Mouse (Mus musculus) mouse embryonic stem cell (cell line): Measurements from ENCODE around the gene Ddr1.

Source experiments
- in situ Hi-C, 2 experiments: fragments of 300-500 bp; cut with MboI; formaldehyde crosslinking; loops; 1 replicate in 1 of 2; 3 replicates in 1 of 2; pipeline ENCODE4 v1.14.3; 2019 to 2020; ENCODE audit warnings: low sequenced_read_pairs in 2 of 2, low pct_unique_long_range_greater_than_20kb in 1 of 2, mixed read lengths in 1 of 2; ENCODE audit not compliant: unreplicated experiment in 1 of 2

The Ddr1 gene

DNA sequence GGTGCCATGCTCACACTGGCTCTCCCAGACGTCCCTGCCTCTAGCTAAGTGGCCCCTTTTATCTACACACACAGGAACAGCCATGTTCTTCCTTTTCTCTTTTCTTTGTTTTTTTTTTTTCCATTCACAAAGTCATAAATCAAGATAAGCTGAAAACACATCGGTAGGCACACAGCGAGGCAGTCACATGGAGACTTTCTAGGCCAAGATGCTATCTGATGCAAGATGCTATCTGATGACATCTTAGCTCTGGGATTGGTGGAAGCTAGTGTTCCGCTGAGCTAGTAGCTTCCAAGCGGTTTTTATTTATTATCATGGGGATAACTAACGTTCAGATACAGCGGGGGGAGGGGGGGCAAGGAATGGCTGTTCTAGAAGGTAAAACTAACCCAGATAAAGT is 22.6 kb upstream of the Ddr1 start:
- in situ Hi-C loops, result no loop called here

DNA sequence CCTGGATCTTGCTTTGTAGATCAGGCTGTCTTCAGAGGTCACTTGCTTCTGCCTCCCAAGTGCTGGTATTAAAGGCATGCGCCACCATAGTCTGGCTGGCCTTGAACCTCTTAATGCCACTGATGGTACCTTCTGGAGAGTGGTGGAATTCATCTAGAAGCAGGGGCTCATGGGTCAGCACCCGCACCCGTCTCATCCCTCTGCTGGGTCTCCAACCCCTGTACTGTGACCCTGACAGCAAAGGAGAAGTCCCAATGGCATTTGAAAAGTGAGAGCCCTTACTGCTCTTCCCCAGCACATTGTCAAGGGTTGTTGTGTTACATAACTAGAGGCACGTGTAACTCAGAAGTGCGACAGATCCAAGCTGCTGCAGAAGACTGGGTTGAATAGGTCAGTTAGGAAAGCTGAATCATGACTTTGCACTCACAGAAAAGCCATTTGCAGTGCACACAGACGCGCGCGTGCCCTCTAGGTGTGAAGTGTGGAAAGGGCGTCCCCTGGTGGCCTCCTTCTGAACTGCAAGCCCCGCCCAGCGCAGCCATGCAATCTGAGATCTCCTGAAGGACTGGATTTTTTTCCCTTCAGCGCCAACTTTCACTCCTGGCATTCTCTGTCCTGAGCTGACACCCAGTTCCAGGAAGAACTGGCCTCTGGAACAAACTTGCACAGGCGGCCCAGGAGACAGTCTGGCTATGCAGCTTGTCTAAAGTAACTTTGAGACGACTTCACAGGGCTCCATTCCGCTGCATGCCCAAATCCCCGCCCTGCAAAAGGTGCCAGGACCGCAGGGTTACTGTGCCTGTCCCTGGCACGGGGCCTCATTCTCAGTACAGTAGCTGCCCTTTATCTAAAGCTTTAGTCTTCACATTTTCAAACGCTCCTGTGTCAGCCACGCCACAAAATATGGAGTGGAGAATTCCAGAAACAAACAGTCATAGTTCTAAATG is 21.1 kb upstream of the Ddr1 start:
- in situ Hi-C loops, result no loop called here

DNA sequence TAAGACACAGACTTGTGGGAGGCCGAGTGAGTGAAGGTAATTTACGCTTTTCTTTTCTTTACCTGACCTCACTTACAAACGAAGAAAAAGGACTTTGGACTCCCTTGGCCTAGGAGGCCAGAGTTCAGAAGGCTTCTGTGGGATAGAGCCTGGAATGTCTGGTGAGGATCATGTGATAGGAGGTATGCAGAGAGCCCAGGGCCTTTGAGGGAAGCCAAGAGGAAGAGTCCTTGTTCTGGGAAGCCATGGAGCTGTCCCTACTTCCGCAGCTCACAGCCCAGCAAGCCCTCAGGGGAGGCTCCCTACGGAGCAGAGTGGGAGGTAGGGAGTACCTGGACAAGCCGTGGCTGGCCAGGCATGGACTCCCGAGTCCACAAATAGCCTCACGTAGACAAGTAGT is 17.3 kb upstream of the Ddr1 start:
- in situ Hi-C loops, result no loop called here

DNA sequence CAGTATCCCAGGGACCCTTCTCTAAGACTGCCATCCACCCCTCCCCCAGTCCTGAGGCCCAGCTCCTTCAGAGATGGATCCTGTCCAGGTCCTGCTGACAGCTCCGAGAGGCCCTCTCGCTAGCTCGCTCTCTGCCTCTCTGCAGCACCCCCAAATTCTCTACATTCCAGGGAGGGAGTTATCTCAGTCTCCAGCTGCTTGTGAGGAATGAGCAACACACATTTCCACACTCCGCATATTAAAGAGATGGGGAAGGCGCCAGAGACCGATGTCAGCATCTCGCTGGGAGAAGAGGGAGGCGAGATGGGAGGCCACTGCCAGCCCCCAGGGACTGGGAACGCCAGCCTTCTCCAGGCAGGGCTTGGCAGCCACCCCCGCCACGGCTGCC is 15.9 kb upstream of the Ddr1 start:
- in situ Hi-C loops, result no loop called here

DNA sequence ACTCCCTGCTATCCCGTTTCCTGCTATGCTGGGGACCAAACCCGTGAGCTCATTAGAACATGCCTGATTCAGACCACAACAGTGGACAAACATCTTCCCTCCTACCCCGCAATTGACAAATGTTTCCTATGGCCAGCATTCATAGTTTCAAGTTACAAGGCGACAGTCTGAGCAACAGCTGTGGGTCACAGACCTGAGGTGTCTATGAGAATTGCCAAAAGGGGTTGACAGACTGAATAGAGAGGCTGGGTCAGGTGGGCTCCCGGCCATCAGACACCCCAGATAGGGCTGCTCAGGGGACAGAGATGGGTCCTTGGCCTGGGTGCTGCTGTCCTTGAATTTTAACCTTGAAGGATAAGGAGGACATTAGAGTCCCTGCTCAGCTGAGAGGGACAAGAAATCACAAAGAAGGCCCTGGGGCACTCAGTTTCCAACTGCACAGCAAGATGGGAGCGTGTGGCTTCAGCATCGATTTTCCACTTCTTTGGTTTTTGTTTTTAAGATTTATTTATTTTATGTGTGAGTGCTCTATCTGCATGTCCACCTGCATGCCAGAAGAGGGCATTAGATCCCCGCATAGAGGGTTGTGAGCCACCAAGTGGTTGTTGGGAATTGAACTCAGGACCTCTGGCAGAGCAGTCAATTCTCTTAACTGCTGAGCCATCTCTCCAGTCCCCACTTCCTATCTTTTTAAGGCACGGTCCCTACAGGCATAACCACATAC is 15.4 kb upstream of the Ddr1 start:
- in situ Hi-C loops, result no loop called here

DNA sequence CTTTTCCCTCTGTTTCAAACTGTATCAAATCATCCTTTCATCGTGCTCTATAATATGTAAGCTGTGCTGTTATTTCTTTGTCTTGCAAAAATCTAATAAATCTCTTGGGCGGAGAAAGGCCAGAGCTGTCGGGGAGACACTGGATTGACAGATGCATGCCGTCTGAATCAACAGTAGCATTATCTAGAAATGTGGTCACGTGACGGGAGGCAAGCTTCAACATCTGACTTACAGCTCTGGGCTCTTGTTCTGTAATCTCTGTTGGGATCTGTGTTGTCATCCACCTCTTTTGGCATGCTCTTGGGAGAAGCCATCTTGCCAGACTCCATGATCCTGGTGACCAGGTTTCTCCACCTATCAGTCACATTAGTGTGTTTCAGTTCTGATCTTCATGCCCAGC is 12.7 kb upstream of the Ddr1 start:
- in situ Hi-C loops, result no loop called here

DNA sequence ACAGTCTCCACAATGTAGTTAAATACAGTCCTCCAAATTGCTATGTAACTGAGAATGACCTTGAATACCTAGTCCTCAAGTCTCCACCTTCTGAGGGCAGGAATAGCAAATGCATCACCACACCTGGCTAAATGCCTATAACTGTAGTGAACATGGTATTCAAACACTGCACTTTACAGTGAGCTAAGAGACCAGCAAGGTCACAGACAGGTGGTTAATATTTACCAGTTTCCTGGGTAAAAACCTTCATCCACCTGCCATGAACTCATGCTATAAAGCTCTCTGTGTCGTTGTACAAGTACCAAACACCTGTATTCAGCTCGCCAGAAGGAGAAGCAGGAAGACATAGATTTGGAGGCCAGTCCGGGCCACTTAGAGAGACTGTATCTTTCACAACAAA is 11.7 kb upstream of the Ddr1 start:
- in situ Hi-C loops, result no loop called here

DNA sequence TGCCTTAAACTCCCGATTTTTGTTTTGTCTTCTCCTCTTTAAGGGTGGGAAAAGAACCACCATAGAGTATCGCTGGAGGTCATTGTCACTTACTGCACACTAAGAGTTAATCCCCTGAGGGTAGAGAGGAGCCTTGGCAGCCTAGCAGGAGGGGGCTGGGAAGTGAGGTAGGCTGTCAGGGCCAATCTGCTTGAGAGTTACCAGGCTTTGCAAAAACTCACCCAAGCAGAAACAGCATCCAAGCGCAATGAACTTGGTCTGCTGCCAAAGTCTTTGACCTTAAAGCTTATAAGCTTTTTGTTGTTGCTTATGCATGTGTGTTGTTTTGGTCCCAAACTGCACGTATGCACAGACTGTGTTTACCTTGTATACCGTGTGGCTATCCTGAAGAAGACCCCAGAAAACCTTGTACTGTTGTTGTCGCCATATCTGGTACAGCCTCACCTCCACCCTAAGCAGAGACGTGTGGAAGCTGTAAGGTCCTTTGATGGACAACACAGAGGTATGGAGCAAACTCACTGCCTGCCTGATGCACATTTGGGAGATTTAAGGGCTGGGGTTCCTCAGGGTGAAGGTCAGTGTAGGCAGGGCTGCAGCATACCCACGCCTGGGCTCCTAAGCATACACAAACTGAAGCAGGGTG is 6.4 kb upstream of the Ddr1 start:
- in situ Hi-C loops, result no loop called here

DNA sequence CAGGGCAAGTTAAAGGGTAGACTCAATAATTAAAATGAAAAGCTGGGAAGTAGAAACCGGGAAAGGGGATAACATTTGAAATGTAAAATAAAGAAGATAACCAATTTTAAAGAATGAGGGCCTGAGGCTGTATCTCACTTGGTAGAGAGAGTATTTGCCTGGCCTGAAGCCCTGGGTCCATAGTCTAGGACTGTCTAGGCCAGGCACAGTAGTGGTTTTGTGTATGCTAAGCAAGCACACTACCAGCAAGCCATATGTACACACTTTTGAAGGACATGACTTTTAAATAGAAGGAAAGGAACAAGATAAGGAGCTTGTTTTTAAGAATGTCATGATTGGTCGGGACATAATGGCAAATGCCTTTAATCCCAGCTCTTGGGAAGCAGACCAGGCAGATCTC is 4.2 kb upstream of the Ddr1 start:
- in situ Hi-C loops, result no loop called here

DNA sequence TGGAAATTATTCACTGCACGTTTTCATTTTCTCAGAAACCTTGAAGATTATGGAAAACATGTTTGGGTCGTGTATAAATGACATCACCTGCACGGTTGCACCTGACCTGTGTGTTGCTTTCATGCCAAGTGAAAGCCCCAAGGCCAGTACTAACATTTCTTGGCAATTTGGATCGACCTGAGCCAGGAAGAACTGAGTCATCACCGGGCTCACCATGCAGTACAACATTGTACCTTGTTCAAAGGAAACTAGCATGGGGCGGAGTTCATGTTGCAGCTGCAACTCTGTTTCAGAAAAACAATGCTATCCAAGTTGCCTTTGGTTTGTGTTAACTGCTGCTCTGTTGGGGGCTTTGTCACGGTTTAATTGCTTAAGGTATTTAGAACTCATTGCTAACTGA is 3.5 kb upstream of the Ddr1 start:
- in situ Hi-C loops, result no loop called here

DNA sequence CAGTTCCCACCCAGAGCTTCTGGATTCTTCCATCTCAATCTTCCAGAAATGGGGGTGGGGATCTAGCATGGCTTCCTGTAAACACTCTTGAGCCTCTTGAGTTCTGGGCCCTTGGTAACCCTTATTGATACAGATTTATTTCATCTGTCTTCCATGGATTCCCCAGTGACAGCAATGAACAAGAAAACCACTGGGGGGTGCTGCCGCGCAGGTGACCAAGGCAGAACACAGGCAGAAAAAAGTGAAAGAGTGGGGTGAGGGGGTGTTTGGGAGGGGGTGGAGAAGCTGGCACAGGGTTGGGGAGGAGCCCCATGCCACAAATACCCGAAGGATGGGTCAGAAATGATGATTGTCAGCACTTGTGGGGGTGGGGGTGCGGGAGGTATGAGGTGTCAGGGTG is 1.4 kb upstream of the Ddr1 start:
- in situ Hi-C loops, result no loop called here

DNA sequence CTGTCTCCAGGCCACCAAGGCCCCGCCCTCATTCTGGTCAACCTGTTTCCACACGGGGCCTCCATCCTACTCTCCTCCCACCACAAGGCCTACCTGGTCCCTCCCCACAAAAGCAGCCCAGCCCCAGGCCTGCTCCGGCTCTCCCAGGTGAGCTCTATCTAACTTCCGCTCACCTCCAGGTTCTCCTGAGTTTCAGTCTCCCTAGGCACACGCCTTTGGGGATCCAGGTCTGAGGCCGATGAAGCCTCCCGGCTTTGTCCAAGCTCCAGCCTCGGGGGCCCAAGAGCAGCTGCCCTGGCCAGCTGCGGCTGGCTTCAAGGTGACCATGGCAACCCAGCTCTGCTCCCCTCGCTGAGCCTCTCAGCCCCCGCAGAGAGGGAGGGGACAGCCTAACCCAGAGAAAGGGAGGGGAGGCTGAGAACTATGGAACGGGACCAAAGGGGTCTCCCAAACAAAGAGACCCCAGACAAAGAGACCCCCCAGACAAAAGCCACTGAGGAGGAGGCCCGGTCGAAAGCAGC is 610 bp downstream of the Ddr1 start:
- in situ Hi-C loops, result no loop called here

DNA sequence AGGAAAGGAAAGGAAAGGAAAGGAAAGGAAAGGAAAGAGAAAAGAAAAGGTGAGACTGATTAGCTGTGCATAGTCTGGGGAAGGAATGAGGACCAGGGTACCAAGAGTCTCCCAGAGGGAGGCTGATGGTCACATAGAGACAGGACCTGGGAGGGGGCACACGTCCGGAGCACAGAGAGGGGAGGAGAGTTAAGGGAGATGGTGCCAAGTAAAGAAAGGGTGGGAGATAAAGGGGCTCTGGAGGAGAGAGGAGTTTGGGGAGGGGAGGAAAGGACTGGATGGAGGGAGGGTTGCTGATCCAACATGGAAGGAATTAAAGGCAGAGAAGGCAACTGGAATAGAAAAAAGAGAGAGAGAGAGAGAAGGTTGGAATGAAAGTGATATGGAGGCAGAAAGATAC is 1.4 kb downstream of the Ddr1 start:
- in situ Hi-C loops, result no loop called here

DNA sequence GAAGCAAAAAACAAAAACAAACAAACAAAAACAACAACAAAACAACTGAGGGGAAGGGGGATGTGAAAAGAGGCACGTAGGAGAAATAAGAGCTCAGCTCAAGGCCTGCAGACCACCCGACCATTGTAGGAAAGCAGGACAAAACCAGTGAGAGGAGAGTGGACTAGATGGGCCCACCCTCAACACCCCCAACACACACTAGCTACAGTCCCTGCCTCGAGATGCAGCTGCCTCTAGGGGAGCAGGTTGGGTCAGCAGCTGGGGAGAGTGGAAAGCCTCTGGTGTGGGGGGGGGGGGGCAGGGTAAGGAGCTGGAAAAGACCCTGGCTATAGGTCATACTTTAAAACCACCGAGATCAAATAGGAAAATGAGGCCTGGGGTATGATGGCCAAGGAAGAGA is 1.8 kb downstream of the Ddr1 start:
- in situ Hi-C loops, result no loop called here

DNA sequence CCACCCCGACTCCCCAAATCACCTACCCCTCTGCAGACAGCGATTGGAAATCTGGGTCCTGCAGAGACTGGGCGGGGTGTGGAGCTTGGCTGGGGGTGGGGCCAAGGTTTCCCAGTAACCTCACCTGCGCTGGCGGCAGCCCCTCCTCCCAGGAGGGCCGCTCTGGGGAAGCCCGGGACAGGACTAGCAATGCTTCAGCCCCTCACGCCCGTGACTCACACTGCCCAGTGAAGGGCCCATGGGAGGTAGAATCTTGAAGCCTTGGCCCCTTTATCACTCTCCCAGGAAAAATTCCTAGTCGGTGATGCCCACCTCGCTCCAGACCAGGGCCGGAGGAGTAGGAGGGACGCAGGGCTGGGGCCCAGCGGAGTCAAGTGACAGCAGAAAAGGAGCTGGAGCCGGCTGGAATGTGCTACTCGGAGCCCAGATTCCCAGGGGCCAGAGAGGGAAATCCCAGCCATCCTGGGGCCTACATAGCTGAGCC is 2.4 kb downstream of the Ddr1 start:
- in situ Hi-C loops, result no loop called here

DNA sequence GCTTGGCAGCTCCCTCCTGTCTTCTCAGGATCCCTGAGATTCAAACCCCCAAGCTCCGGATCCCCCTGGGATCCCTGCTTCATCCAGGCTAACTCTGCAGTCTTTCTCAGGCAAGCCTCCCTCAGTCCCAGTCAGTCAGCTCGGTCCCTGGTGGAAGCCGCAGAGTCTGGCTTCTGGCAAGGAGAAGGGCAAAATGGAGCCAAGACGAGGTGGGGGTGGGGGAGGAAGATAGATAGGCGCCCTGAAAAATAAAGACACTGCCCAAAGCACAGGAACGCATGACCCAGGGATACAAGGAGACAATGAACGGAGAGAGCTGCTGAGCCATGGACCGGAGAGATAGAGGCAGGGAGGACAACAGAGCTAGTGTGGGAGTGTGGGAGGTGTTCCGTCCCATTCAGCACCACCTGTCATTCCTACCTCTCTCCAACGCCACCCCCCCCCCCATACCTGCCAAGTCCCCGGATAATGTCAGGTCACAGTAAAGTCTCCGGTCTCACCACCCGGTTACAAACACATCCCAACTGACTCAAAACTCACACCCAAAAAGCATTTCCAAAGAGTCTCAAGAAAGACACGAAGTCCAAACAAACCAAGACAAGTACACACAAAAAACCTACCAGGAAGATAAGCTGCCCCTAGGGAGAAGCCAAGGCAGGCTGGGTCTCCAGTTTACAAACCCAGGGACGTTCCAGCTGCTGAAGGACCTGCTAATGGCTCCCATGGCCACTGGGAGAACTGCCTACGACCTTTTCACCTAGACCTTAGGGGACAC is 3.0 kb downstream of the Ddr1 start:
- in situ Hi-C loops, result no loop called here

DNA sequence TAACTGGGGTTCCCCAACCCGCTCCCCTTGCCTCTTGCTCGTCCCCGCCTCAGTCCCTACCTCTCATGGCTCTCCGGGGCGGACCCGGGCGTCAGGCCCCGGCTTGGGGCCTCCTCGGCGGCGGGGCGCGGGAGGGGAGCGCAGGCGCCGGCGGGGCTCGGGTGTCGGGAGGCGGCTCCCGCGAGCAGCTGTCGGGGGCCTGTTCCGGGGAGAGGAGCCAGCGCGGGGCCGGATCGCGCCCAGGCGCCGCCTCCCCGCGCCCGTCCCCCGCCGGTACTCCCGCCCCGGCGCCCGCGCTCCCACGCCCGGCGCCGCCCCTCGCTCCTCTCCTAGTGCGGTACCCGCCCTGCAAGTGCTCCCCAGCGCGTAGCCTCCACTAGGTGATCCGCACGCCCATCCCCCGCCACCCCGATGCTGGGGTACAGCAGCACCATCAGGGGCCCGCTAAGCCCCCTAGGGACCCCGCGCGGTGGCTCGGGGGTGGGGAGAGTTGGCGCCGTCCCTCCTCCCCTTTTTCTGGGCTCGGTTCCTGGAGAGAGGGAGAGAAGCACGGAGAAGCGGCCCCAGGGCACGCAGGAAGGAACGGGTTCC is 4.0 kb downstream of the Ddr1 start:
- in situ Hi-C loops, result no loop called here

DNA sequence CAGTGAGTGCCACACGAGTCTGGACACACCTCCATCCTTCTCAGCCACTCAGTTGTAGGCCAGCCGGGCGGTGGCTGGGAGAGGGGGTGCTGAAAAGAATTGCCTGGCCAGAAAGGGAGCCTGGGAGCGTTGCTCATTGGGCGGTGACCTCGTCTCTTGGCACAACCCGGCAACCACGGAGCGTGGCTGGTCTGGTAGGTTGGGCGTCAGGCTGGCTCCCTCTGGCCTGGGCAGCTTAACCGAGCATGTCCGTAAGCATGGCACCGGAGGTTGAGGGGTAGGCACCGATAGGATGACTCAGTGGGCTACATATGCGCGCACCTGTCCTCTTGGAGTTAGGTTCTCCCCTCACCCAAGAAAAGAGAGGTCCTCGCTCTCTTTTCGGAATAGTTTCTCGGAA is 4.5 kb downstream of the Ddr1 start:
- in situ Hi-C loops, result no loop called here
